Mouse (Mus musculus) right cerebral cortex, postnatal 4 days (tissue): ENCODE results near the gene Hoxb7.

ENCODE experiments used
- DNase-seq: peaks from one replicate; pipeline ENCODE4 v3.0.0-alpha.2; 2022

Hoxb7 gene

GRCm38 (mm10) chr11:96338957-96339855 lies 52.8 kb downstream of the Hoxb7 start:
- no peak for DNase-seq
